23 mouse cellular contexts compared by ENCODE assay signal in the genomic region with DNA sequence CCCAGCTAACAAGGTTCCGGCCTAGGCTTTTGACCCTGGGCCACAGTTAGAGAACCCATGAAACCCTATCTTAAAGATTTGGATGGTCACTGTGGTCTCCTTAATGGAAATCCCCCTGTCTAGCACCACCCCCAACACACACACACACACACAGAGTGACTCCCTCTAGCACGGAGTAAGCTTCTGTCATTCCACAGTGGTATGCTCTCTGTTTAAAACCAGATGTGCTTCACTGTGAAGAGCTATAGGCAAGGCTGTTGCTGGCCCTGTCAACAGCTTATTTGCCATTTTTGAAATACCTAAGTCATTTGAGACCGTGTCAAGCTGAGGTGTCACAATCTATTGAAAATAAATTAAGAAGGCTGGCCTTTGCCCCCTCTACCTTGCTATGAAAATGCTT.
A peak's percentile ranks its signal among the peaks of the same experiment; 100 is the strongest.
DNase-seq lines count a peak whose midpoint lies in the region; ATAC-seq lines count a peak whose summit lies in the region.
"Had no signal": no experiment of that assay in that cellular context is flagged by ENCODE, and none has a peak within 500 bp of the region (broad histone marks: within the 10 kb centered on the region; RNA-seq: fewer than 3 reads in every experiment).

No protein-coding gene starts in this region.

- H3K36me3 ChIP-seq in midbrain, embryonic 11.5 days (ENCODE audit: control insufficient read depth, insufficient read depth, low read length) = no peaks in the 10 kb centered on the region
- H3K36me3 ChIP-seq in midbrain, embryonic 10.5 days = no peaks in the 10 kb centered on the region
- no peaks in the 10 kb centered on the region for H3K36me3 ChIP-seq in embryonic facial prominence, embryonic 14.5 days (ENCODE audit: control insufficient read depth, insufficient read depth, low read length)
- no peaks in the 10 kb centered on the region for H3K36me3 ChIP-seq in limb, embryonic 11.5 days (ENCODE audit: control insufficient read depth, insufficient read depth, low read length)
- H3K36me3 ChIP-seq: embryonic facial prominence, embryonic 13.5 days; G1E; heart, embryonic 15.5 days had no signal

- peaks cover 6% of the 10 kb centered on the region; the same call in 1 of the 2 replicates for H3K4me1 ChIP-seq in midbrain, embryonic 11.5 days (ENCODE audit: control insufficient read depth, insufficient read depth, low read length)
- peaks cover 34% of the 10 kb centered on the region for H3K4me1 ChIP-seq in midbrain, embryonic 10.5 days
- 0 out of 2 replicates have a peak, but pooled peaks cover 7% of the 10 kb centered on the region for H3K4me1 ChIP-seq in embryonic facial prominence, embryonic 14.5 days (ENCODE audit: control insufficient read depth, insufficient read depth, low read length)
- 0 out of 2 replicates have a peak, but pooled peaks cover 3% of the 10 kb centered on the region for H3K4me1 ChIP-seq in limb, embryonic 11.5 days (ENCODE audit: control insufficient read depth, insufficient read depth, low read length)

- H3K4me2 ChIP-seq in midbrain, embryonic 11.5 days = no peak overlapping the region
- H3K4me2 ChIP-seq in embryonic facial prominence, embryonic 14.5 days (ENCODE audit: low read depth, low read length) = no peak overlapping the region
- H3K4me2 ChIP-seq in limb, embryonic 11.5 days (ENCODE audit: low read depth, severe bottlenecking) = no peak overlapping the region
- H3K4me2 ChIP-seq: embryonic facial prominence, embryonic 13.5 days; heart, embryonic 11.5 days; heart, embryonic 15.5 days had no signal

- ATAC-seq in midbrain, embryonic 11.5 days (ENCODE audit: low FRiP score) = no peak
- ATAC-seq in embryonic facial prominence, embryonic 14.5 days (ENCODE audit: low read depth) = no peak
- ATAC-seq in limb, embryonic 11.5 days (ENCODE audit: insufficient number of reproducible peaks, low FRiP score, low TSS enrichment, low read depth) = peak; percentile 52; the same call in 1 of the 2 replicates
- ATAC-seq: CD4-positive, CD25-positive, alpha-beta regulatory T cell, adult 4 months; forebrain, embryonic 14.5 days; hindbrain, postnatal 0 days; intestine, postnatal 0 days had no signal

- no peak overlapping the region for H3K27ac ChIP-seq in midbrain, embryonic 11.5 days (ENCODE audit: low read depth, low read length)
- no peak overlapping the region for H3K27ac ChIP-seq in midbrain, embryonic 10.5 days (replicated peaks)
- no peak overlapping the region for H3K27ac ChIP-seq in embryonic facial prominence, embryonic 14.5 days (replicated peaks; ENCODE audit: low read depth, low read length)
- H3K27ac ChIP-seq in limb, embryonic 11.5 days (replicated peaks; ENCODE audit: low read depth, low read length) = no peak overlapping the region
- H3K27ac ChIP-seq: embryonic facial prominence, embryonic 13.5 days; heart, adult 2 months; heart, embryonic 15.5 days; hindbrain, postnatal 0 days had no signal

- peaks cover 46% of the 10 kb centered on the region for H3K27me3 ChIP-seq in midbrain, embryonic 11.5 days (ENCODE audit: control insufficient read depth, insufficient read depth, low read length)
- H3K27me3 ChIP-seq in midbrain, embryonic 10.5 days (ENCODE audit: low read depth, poor library complexity, severe bottlenecking) = peaks cover 89% of the 10 kb centered on the region
- H3K27me3 ChIP-seq in embryonic facial prominence, embryonic 14.5 days (replicated peaks; ENCODE audit: control insufficient read depth, insufficient read depth, low read length) = peaks cover 37% of the 10 kb centered on the region
- H3K27me3 ChIP-seq in limb, embryonic 11.5 days (ENCODE audit: control insufficient read depth, insufficient read depth, low read length) = peaks cover 37% of the 10 kb centered on the region

- peak; percentile 42 for DNase-seq in embryo, embryonic 10 days (ENCODE audit: low spot score)
- DNase-seq in embryo, embryonic 9.5 days (ENCODE audit: extremely low spot score) = no peak
- peak; percentile 82 for DNase-seq in midbrain, embryonic 11.5 days (ENCODE audit: low spot score, missing footprints)
- DNase-seq in midbrain, embryonic 10.5 days (ENCODE audit: low spot score) = no peak
- peak; percentile 27 for DNase-seq in embryonic facial prominence, embryonic 14.5 days (ENCODE audit: low spot score)
- peak; percentile 33 for DNase-seq in limb, embryonic 11.5 days (ENCODE audit: low spot score)
- DNase-seq in adipocyte (ENCODE audit: low spot score) = no peak
- no peak for DNase-seq in kidney, postnatal 10 days
- DNase-seq: adrenal gland, postnatal 10 days; B cell, adult 2 months; cerebellum, adult 11 months; cerebellum, adult 8-10 months; cerebellum, postnatal 14 days; heart, adult 2 months; heart, postnatal 14 days had no signal

- WGBS in midbrain, embryonic 11.5 days = 67% methylated on average over 3 of the region's 3 CpGs
- 65% methylated on average over 3 of the region's 3 CpGs for whole genome bisulfite sequencing in midbrain, embryonic 10.5 days
- WGBS in embryonic facial prominence, embryonic 14.5 days = 31% methylated on average over 3 of the region's 3 CpGs
- WGBS in limb, embryonic 11.5 days = 37% methylated on average over 3 of the region's 3 CpGs

- H3K9ac ChIP-seq in midbrain, embryonic 11.5 days (ENCODE audit: low read length) = no peak overlapping the region
- H3K9ac ChIP-seq in embryonic facial prominence, embryonic 14.5 days (ENCODE audit: low read depth, low read length) = no peak overlapping the region
- no peak overlapping the region for H3K9ac ChIP-seq in limb, embryonic 11.5 days (ENCODE audit: low read length)
- H3K9ac ChIP-seq: embryonic facial prominence, embryonic 13.5 days; heart, embryonic 15.5 days had no signal

- no peak overlapping the region for H3K4me3 ChIP-seq in midbrain, embryonic 11.5 days (ENCODE audit: low read depth, low read length)
- H3K4me3 ChIP-seq in midbrain, embryonic 10.5 days = no peak overlapping the region
- H3K4me3 ChIP-seq in embryonic facial prominence, embryonic 14.5 days (ENCODE audit: low read depth, low read length) = no peak overlapping the region
- no peak overlapping the region for H3K4me3 ChIP-seq in limb, embryonic 11.5 days (ENCODE audit: low read depth, low read length)
- H3K4me3 ChIP-seq: embryonic facial prominence, embryonic 13.5 days; heart, adult 2 months; heart, embryonic 15.5 days had no signal

- no peaks in the 10 kb centered on the region for H3K9me3 ChIP-seq in midbrain, embryonic 11.5 days (ENCODE audit: control insufficient read depth, low read length)
- peaks cover 11% of the 10 kb centered on the region; the same call in 1 of the 2 replicates for H3K9me3 ChIP-seq in midbrain, embryonic 10.5 days (replicated peaks)
- no peaks in the 10 kb centered on the region for H3K9me3 ChIP-seq in embryonic facial prominence, embryonic 14.5 days (ENCODE audit: control insufficient read depth, low read length)
- no peaks in the 10 kb centered on the region for H3K9me3 ChIP-seq in limb, embryonic 11.5 days (ENCODE audit: control insufficient read depth, low read length)
- H3K9me3 ChIP-seq: embryonic facial prominence, embryonic 13.5 days; heart, embryonic 15.5 days had no signal

Comparison
In these comparisons a context has a peak if more than half of its experiments do, and no peak if none do; other contexts are left out.
1. DNase-seq: peak in embryo, embryonic 10 days (single experiment), midbrain, embryonic 11.5 days (single experiment), embryonic facial prominence, embryonic 14.5 days (single experiment) and limb, embryonic 11.5 days (single experiment); none in embryo, embryonic 9.5 days (single experiment), midbrain, embryonic 10.5 days (single experiment), adipocyte (single experiment) and kidney, postnatal 10 days (single experiment).